Comparison of ENCODE assay signal across 7 mouse cellular contexts in genomic region chr15:91319376-91319775, GRCm38 (mm10).
DNase-seq lines count a peak whose midpoint lies in the region; ATAC-seq and TF ChIP-seq lines count a peak whose summit lies in the region.

No protein-coding gene starts in this region.

- 53% methylated on average over 3 of the region's 3 CpGs for WGBS in heart, adult 2 months
- WGBS in lung, adult 2 months: 71% methylated on average over 3 of the region's 3 CpGs

- H3K27ac ChIP-seq in heart, adult 2 months: no peak overlapping the region

- no peak overlapping the region for H3K4me3 ChIP-seq in heart, adult 2 months
- no peak overlapping the region for H3K4me3 ChIP-seq in lung, adult 2 months (replicated peaks; ENCODE audit: extremely low read depth, low read depth, low read length)

- H3K4me1 ChIP-seq in heart, adult 2 months (ENCODE audit: control insufficient read depth, insufficient read depth, low read length): peaks cover 2% of the 10 kb centered on the region
- no peaks in the 10 kb centered on the region; the same call in 1 of the 2 replicates for H3K4me1 ChIP-seq in lung, adult 2 months (ENCODE audit: control insufficient read depth, insufficient read depth, low read length)

- intact Hi-C loops in heart, adult 2 months (cut with DNase I): no loop called here

- ATAC-seq in hematopoietic stem cell, adult 5-6 weeks (replicated peaks in 1 of 2; ENCODE audit: insufficient read depth in 1 of 2, low FRiP score in 2 of 2, low TSS enrichment in 1 of 2, low read depth in 1 of 2, poor library complexity in 2 of 2, severe bottlenecking in 2 of 2): peak; percentile 46 to 69; a peak in 2 of 4 replicates

- TF ChIP-seq POLR2A in heart, adult 2 months (IDR thresholded peaks at IDR 0.05; ENCODE audit: insufficient read depth, low read depth, low read length): no peak
- no peak for TF ChIP-seq POLR2A in lung, adult 2 months (IDR thresholded peaks at IDR 0.05; ENCODE audit: borderline replicate concordance, extremely low read depth, low read depth, low read length)

- peak; percentile 64 for TF ChIP-seq CTCF in heart, adult 2 months (IDR thresholded peaks at IDR 0.05)
- TF ChIP-seq CTCF in lung, adult 2 months (IDR thresholded peaks at IDR 0.05; ENCODE audit: insufficient read depth, low read length): peak; percentile 54

- no peak for DNase-seq in heart, adult 2 months
- DNase-seq in heart, adult 9 months (ENCODE audit: low spot score in 2 of 2): no peak
- no peak for DNase-seq in lung, adult 2 months
- no peak for DNase-seq in lung, postnatal 25 days (ENCODE audit: low spot score)
- DNase-seq in R1 (ENCODE audit: low read depth, low spot score): peak; percentile 18
- DNase-seq in ovary, postnatal 36 days (ENCODE audit: low spot score): no peak

- TF ChIP-seq EP300 in heart, adult 2 months (IDR thresholded peaks at IDR 0.05; ENCODE audit: insufficient read depth, low read depth, low read length): no peak

- H3K27me3 ChIP-seq in heart, adult 2 months (ENCODE audit: control insufficient read depth, insufficient read depth, low read length): no peaks in the 10 kb centered on the region

- H3K9ac ChIP-seq in heart, adult 2 months (ENCODE audit: low read depth, low read length): no peak overlapping the region

- no peaks in the 10 kb centered on the region for H3K79me2 ChIP-seq in heart, adult 2 months (replicated peaks; ENCODE audit: control insufficient read depth, insufficient read depth, low read length)

- no peaks in the 10 kb centered on the region for H3K36me3 ChIP-seq in heart, adult 2 months (ENCODE audit: control insufficient read depth, insufficient read depth, low read length)
